Mouse (Mus musculus) cerebellum, adult 2 months (tissue): ENCODE data around the gene Ppp1r14d. TPM values are rescaled to one million over a fixed set of nuclear protein-coding genes. Genes with fewer than 3 reads are reported as not detected.

Experiments used
- DNase-seq, 2 experiments: peaks; one replicate each; pipeline ENCODE4 v3.0.0; 2021
- H3K27ac ChIP-seq: fragments of 200-500 bp; 2 replicates; pipeline ENCODE4 v1.5.1; 2012; ENCODE audit warnings: low read length, control low read depth, inconsistent platforms; ENCODE audit not compliant: insufficient read depth
- H3K27me3 ChIP-seq: fragments of 200-500 bp; 2 replicates; pipeline ENCODE4 v1.6.1; 2012; ENCODE audit warnings: inconsistent platforms, mild to moderate bottlenecking, low read length, moderate library complexity; ENCODE audit not compliant: control insufficient read depth, insufficient read depth
- H3K4me1 ChIP-seq: fragments of 200-500 bp; 2 replicates; pipeline ENCODE4 v1.6.1; 2011; ENCODE audit warnings: low read length; ENCODE audit not compliant: control insufficient read depth, insufficient read depth
- H3K4me3 ChIP-seq: fragments of 200-500 bp; replicated peaks from 2 replicates; pipeline ENCODE3; 2011; ENCODE audit warnings: mild to moderate bottlenecking, low read depth, low read length, control low read depth; ENCODE audit not compliant: insufficient read depth
- CTCF ChIP-seq: fragments of 200-500 bp; IDR thresholded peaks from 2 replicates; pipeline ENCODE4 v1.5.1; 2011; ENCODE audit warnings: low read depth, mild to moderate bottlenecking, control low read depth, low read length, moderate library complexity, borderline replicate concordance; ENCODE audit not compliant: insufficient read depth
- POLR2A ChIP-seq: fragments of 200-500 bp; IDR thresholded peaks from 2 replicates; pipeline ENCODE4 v1.6.1; 2011; ENCODE audit warnings: low read length, control low read depth, borderline replicate concordance; ENCODE audit not compliant: insufficient read depth
- WGBS: fragments of 180-500 bp; shearing (Covaris S2); methylation state at CpG from one replicate; pipeline ENCODE4 v1.1.7; 2018; 5-methylcytosine and 5-hydroxymethylcytosine counted together
- polyA plus RNA-seq: library from polyadenylated mRNA; depleted of rRNA; stranded (reverse); fragments of >200 nt; gene quantifications from 2 replicates; pipeline ENCODE4 v1.2.3, GENCODE M21; 2012; rRNA removed

The Ppp1r14d gene
- polyA plus RNA-seq, 1 experiment, result not detected

DNA sequence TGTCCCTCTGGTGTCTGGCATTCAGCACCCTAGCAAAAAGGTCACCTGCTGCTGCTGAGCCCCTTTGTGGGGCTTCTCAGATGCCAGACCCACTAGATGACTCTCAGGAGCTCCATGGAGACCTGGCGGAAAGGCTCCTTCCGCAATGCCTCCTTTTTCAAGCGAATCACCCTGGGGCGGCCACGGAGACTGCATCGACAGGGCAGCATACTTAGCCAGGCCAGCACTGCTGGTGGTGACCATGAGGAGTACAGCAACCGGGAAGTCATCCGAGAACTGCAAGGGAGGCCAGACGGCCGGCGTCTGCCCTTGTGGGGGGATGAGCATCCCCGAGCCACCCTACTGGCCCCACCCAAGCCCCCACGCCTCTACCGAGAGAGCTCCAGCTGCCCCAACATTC is 54.8 kb downstream of the Ppp1r14d start:
- no peaks in the 10 kb centered on the region for H3K4me1 ChIP-seq
- no peak overlapping the region for H3K27ac ChIP-seq
- WGBS, result 41% methylated on average over 14 of the region's 14 CpGs
- no peak overlapping the region for H3K4me3 ChIP-seq
- TF ChIP-seq POLR2A, result no peak
- no peak for TF ChIP-seq CTCF
- DNase-seq, result no peak
- no peaks in the 10 kb centered on the region for H3K27me3 ChIP-seq

DNA sequence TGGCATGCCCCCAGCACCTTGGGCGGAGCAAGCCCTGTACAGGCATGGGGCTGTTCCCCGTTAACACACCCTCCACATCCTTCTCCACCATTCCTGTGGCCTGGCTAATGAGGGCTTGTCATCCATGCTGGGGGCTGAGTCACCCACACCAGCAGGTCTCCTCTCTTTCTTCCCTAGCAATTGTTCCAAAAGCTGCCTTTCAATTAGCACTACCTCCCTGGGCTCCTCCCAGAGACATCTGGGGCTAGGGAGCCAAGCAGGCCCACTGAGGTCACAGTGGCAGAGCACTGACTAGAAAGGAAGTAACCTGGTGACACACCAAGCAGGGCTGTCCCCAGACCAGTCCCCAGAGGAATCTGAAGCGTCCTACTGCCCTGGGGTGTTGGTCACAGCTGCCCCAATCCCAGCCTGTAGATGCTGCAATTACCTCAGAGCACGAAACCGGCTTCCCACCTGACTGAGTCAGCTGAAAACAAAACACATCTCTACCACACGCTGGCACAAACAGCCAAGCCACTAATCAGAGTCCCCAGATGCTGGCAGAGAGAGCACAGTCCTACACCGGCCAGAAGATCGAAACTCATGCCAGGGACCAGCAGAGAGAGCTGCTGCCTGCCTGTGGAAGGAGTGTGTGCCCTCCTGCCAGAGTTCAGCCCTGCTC is 55.6 kb downstream of the Ppp1r14d start, which contains the start of gene Gm14137:
TSS of gene Gm14137 (plus strand) at position 519 of the 661 bp plus-strand sequence.
- H3K4me1 ChIP-seq, result no peaks in the 10 kb centered on the region
- TF ChIP-seq CTCF, result no peak
- H3K4me3 ChIP-seq, result no peak within 1 kb of the TSS
- no peak for DNase-seq
- WGBS, result 34% methylated on average over 8 of the region's 8 CpGs
- H3K27me3 ChIP-seq, result no peaks in the 10 kb centered on the region
- no peak within 1 kb of the TSS for H3K27ac ChIP-seq

DNA sequence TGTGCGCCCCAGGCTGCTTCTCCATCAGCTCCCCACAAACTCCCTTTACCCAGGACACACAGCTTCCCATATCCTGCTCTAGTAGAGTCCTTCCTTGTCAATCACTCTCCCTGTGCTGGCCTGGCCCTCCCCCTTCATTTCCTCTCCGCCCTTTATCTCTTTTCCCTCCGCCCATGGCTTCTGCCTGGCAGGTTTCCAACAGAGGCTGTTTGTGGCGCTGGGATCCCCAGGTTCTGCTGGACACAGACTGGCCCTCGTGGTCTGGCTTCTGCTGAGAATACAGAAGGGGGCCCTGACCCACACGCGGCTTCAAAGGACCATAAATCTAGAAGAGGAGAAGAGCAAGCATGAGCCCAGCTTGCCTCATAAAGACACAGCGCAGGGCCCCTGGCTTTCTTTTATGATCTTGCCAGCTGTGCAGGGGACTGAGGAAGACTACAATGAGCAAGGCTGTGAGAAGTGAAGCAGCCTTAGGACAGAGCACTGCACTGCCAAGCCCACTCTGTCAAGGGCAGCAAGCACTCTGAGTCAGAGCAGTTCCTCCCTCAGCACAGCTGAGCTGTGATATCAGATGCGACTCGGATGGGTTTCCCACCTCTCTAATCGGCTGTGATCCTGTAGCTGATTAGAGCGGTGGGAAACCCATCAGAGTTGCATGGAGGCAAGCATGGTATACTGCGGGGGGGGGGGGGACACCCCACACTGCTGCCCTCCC is 56.7 kb downstream of the Ppp1r14d start:
- DNase-seq, result no peak
- WGBS, result 32% methylated on average over 13 of the region's 13 CpGs
- Histone ChIP-seq H3K4me3 (no peak overlapping the region), H3K4me1 (no peaks in the 10 kb centered on the region), H3K27me3 (no peaks in the 10 kb centered on the region), H3K27ac (no peak overlapping the region)
- TF ChIP-seq POLR2A, result no peak
- no peak for TF ChIP-seq CTCF

DNA sequence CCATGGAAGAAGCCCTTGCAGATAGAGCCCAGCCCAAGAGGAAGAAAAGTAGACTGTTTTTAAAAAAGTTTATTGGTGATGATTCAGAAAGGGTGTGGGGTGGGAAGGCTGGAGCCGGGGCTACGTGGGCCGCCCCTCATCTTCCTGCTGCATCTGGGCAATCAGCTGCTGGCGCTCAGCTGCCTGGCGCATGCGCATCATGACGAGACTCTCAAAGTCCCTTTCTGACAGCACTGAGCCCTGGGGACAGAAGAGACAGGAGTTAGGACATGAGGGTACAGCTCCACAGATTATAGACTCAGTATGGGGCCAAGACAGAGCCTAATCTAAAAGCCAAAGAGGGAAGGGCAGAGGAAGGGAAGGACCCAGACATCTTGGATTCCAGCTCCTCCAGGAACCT is 57.3 kb downstream of the Ppp1r14d start:
- H3K4me1 ChIP-seq, result no peaks in the 10 kb centered on the region
- H3K27me3 ChIP-seq, result no peaks in the 10 kb centered on the region
- H3K27ac ChIP-seq, result no peak overlapping the region
- WGBS, result 74% methylated on average over 7 of the region's 7 CpGs
- DNase-seq, result no peak
- no peak overlapping the region for H3K4me3 ChIP-seq
- TF ChIP-seq POLR2A (no peak), CTCF (no peak)

DNA sequence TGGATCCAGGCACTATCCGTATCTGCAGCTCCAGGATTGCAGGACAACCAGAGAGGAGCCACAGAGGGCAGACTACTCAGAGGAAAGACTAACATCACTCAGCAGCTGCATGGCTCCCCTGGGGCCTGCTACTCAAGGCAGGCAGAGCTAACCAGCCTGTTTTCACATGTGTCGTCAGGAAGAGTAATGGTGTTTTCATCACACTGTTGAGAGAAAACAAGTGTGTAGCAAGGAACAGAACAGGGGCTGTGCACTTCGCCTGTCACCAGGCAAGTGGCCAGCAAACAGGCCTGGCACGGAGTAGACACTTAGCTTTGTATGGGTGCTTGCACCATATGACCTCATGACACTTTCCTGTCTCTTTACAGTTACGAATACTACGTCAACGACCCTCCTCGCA is 58.1 kb downstream of the Ppp1r14d start:
- TF ChIP-seq POLR2A (no peak), CTCF (no peak)
- H3K27ac ChIP-seq, result no peak overlapping the region
- DNase-seq, result no peak
- H3K27me3 ChIP-seq, result no peaks in the 10 kb centered on the region
- no peak overlapping the region for H3K4me3 ChIP-seq
- 72% methylated on average over 8 of the region's 8 CpGs for WGBS
- H3K4me1 ChIP-seq, result peaks cover 3% of the 10 kb centered on the region; the same call in 1 of the 2 replicates

DNA sequence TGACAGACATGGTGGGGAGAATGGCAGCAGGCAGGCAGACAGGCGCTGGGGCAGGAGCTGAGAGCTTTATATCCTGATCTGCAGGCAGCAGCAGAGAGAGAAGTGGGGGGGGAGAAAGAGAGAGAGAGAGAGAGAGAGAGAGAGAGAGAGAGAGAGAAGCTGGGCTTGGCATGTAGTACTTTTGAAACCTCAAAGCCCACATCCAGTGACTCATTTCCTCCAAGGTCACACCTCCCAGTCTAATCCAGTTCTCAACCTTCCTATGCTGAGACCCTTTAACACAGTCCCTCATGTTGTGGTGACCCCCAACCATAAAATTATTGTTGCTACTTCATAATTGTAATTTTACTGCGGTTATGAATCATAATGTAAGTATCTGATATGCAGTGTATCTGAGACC is 59.4 kb downstream of the Ppp1r14d start:
- 83% methylated on average over 2 of the region's 2 CpGs for WGBS
- Histone ChIP-seq H3K4me1 (peaks cover 3% of the 10 kb centered on the region; the same call in 1 of the 2 replicates), H3K27me3 (0 out of 2 replicates have a peak, but pooled peaks cover 1% of the 10 kb centered on the region), H3K4me3 (no peak overlapping the region), H3K27ac (no peak overlapping the region)
- no peak for TF ChIP-seq CTCF
- no peak for DNase-seq

Other genes starting within 250 kb of the Ppp1r14d start
- gene Ccdc32, start 200.5 kb downstream of the Ppp1r14d start, polyA plus RNA-seq, result 33.0 and 34.3 TPM in 2 replicates
- 5.5 and 6.2 TPM in 2 replicates for gene Rpusd2, start 195.1 kb downstream of the Ppp1r14d start, polyA plus RNA-seq
- 0.02 and 0.03 TPM in 2 replicates for gene Knl1, start 182.8 kb downstream of the Ppp1r14d start, polyA plus RNA-seq
- 3.0 and 3.3 TPM in 2 replicates for gene Rad51, start 117.1 kb downstream of the Ppp1r14d start, polyA plus RNA-seq
- gene Rmdn3, start 72.9 kb downstream of the Ppp1r14d start, polyA plus RNA-seq, result 95.0 and 104 TPM in 2 replicates
- gene Gchfr, start 62.1 kb downstream of the Ppp1r14d start, polyA plus RNA-seq, result 7.5 and 9.6 TPM in 2 replicates
- not detected in 2 replicates for gene Gm14137, start 55.4 kb downstream of the Ppp1r14d start, polyA plus RNA-seq
- 62.7 and 65.6 TPM in 2 replicates for gene Zfyve19, start 21.3 kb downstream of the Ppp1r14d start, polyA plus RNA-seq
- 23.0 and 23.7 TPM in 2 replicates for gene Dnajc17, start 21.1 kb downstream of the Ppp1r14d start, polyA plus RNA-seq
- gene Spint1, start 7.5 kb upstream of the Ppp1r14d start, polyA plus RNA-seq, result 0.61 and 1.2 TPM in 2 replicates
- 8.4 and 10.4 TPM in 2 replicates for gene Rhov, start 41.4 kb upstream of the Ppp1r14d start, polyA plus RNA-seq
- gene Vps18, start 58.8 kb upstream of the Ppp1r14d start, polyA plus RNA-seq, result 37.8 and 38.8 TPM in 2 replicates
- gene Dll4, start 95.9 kb upstream of the Ppp1r14d start, polyA plus RNA-seq, result 3.1 and 4.1 TPM in 2 replicates
- gene Chac1, start 121.3 kb upstream of the Ppp1r14d start, polyA plus RNA-seq, result 8.1 and 9.8 TPM in 2 replicates
- gene Ino80, start 247.8 kb upstream of the Ppp1r14d start, polyA plus RNA-seq, result 17.1 and 17.3 TPM in 2 replicates